Mouse (Mus musculus) mouse embryonic stem cell (cell line): ENCODE results near the gene Mrpl52.

ENCODE experiments used
- in situ Hi-C, 2 experiments: fragments of 300-500 bp; cut with MboI; formaldehyde crosslinking; loops; 1 replicate in 1 of 2; 3 replicates in 1 of 2; pipeline ENCODE4 v1.14.3; 2019 to 2020; ENCODE audit warnings: low sequenced_read_pairs in 2 of 2, low pct_unique_long_range_greater_than_20kb in 1 of 2, mixed read lengths in 1 of 2; ENCODE audit not compliant: unreplicated experiment in 1 of 2

Gene Mrpl52

GRCm38 (mm10) chr14:54409057-54409645, 17.6 kb upstream of the Mrpl52 start:
- in situ Hi-C loops, result no loop called here

GRCm38 (mm10) chr14:54409980-54410810, 16.5 kb upstream of the Mrpl52 start:
- in situ Hi-C loops, result no loop called here

DNA sequence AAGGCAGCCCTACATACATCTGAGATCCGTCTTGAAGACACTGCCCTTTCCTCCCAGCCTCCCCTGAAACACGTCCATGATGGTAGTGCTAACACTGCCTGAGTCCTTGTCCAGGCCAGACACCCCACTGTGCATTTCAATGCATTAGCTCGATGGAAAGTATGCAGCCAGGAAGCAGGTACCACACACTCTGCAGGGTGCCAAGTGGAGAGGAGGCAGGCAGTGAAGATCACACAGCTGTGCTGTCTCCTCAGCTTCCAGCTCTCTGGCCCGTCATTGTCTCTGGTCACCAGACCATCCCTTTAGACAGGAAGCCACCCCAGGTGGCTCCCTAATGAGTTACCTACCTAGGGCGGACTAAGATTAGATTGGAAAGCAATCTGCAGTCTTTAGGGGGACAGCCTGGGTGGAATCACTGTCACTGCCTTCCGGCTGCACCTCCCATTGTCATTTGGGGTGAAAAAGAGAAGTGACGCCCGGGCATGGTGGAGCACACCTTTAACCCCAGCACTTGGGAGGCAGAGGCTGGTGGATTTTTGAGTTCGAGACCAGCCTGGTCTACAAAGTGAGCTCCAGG, 14.6 kb upstream of the Mrpl52 start:
- in situ Hi-C loops, result no loop called here

DNA sequence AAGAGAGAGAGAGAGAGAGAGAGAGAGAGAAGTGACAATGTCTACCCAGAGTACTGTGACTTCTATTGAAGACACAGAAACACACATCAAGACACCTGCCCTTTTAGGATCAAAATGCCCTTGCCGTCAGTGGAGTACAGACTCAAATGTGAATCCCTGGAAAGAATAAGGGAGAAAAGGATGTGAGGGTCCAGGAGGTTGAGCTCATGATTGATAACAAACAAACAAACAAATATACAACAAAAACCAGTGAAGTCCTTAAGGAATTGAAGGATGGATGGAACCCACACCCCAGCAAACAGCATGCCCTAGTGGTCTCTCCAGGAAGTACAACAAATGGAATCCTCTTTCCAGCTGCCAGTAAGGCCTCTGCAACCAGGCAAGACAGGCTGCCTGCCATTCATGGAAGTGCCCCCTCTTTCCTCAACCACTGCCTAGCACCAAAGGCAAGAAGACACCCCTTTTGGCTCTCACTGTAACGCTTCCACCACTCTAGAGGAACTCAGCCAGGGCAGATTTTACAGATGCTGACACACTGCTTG, 14.0 kb upstream of the Mrpl52 start:
- in situ Hi-C loops, result no loop called here

GRCm38 (mm10) chr14:54413877-54414700, 12.6 kb upstream of the Mrpl52 start:
- in situ Hi-C loops, result no loop called here

GRCm38 (mm10) chr14:54415241-54416020, 11.3 kb upstream of the Mrpl52 start:
- in situ Hi-C loops, result no loop called here

DNA sequence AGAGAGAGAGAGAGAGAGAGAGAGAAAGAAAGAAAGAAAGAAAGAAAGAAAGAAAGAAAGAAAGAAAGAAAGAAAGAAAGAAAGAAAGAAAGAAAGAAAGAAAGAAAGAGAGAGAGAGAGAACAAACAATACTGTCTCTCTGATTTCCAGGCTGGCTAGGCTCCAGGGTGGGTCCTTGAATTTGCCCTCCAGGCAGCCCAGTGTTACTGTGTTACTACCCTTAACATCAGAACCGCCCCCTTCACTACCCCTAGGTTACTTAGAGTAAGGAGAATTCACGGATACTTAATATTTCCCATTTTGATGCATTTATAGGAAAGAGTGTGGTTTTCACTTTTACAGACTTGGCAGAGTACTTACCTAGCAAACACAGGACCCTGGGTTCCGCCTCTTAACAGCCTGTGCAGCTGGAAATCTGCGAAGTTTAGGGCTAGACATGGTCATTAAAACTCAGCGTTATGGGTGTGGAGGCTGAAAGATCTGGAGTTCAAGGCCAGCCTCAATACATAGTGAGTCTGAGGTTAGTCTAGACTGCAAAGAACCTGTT, 10.4 kb upstream of the Mrpl52 start:
- in situ Hi-C loops, result no loop called here

DNA sequence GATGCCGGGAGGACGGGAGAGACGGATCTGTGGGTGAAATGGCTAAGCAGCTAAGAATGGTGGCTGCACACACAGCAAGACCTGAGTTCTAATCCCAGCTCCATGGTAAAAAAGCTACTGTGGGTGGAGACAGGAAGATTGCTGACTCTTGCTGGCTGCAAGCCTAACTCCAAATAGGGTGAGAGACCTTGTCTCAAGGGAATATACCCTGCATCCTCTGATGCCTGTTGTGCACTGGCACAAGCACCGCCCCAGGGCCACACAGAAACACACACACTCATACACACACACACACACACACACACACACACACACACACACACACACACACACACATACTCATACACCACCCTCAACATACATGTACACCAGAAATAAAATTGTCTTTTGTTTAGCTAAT, 9.9 kb upstream of the Mrpl52 start:
- in situ Hi-C loops, result no loop called here

GRCm38 (mm10) chr14:54417623-54418081, 9.1 kb upstream of the Mrpl52 start, which contains the start of gene Slc7a7:
Slc7a7 (minus strand) TSS chr14:54417780.
- in situ Hi-C loops, result no loop called here

GRCm38 (mm10) chr14:54421014-54421413, 5.7 kb upstream of the Mrpl52 start:
- in situ Hi-C loops, result no loop called here

- in situ Hi-C loops, result no loop called here
Measured at GRCm38 (mm10) chr14:54423406-54423805, 3.3 kb upstream of the Mrpl52 start.

GRCm38 (mm10) chr14:54424634-54425033, 2.1 kb upstream of the Mrpl52 start:
- in situ Hi-C loops, result loop anchor here in 1 of 2 experiments (5.0 kb wide), 1 partner anchor 38 kb away; the partner anchor contains the start of gene Lrp10

DNA sequence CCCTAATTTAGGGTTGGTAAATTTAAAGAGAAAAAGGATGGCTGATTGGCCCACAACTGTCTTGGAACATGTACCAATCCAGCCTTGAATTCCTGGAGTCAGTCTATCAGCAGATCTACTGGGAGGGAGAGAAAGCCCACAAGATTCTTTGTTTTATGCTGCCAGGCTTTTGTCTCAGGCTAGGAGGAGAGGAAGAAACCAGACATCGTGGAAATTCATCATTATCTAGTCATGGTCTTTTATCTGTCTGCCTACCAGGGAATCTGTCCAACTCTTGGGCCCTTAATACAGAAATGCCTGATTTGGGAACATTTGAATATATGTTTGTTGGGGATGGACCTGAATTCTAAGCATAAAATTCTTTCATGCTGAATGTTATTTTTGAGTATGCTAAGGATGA, 1.2 kb upstream of the Mrpl52 start:
- in situ Hi-C loops, result loop anchor here in 1 of 2 experiments (5.0 kb wide), 1 partner anchor 37 kb away; the partner anchor contains the start of gene Lrp10

GRCm38 (mm10) chr14:54426003-54426688, 563 bp upstream of the Mrpl52 start:
- in situ Hi-C loops, result loop anchor here in 1 of 2 experiments (5.0 kb wide), 1 partner anchor 36 kb away; the partner anchor contains the start of gene Lrp10

DNA sequence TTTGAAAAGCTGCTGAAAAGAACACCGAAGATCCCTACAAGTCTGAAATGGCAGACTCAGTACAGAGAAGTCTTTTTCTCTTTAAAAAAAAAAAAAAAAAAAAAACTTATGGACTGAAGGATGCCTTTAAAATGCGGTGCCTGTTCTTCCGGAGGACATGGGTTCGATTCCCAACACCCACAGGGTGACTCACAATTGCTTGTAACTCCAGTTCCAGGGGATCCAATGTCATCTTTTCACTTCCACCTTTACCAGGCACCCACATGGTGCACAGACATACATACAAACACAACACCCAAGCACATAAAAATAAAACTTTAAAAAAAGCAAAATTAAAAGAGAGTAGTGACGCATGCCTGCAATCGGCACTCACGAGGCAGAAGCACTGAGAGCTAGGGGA, 987 bp downstream of the Mrpl52 start:
- in situ Hi-C loops, result loop anchor here in 1 of 2 experiments (5.0 kb wide), 1 partner anchor 35 kb away; the partner anchor contains the start of gene Lrp10

DNA sequence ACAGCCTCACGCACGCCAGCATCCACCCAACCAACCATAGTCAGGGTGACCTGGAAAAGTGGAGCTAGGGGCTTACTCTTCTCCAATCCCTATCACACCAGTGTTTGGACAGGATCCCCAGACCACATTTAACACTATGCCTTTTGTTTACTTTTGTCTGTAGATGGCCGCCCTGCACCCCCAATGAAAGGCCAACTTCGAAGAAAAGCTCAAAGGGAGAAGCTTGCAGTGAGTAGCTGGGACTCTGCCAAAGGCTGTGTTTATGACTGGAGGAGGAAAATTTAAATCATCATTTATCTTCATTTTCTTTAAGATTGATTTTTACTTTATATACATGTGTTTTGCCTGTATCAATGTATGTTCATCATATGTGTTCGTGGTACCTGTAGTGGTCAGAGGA, 1.7 kb downstream of the Mrpl52 start:
- in situ Hi-C loops, result loop anchor here in 1 of 2 experiments (5.0 kb wide), 1 partner anchor 34 kb away; the partner anchor contains the start of gene Lrp10
